Comparison of ENCODE assay signal across 8 mouse cellular contexts in genomic region chr16:96620402-96620801, GRCm38 (mm10).
DNase-seq lines count a peak whose midpoint lies in the region; ATAC-seq lines count a peak whose summit lies in the region.
"Had no signal": no experiment of that assay in that cellular context is flagged by ENCODE, and none has a peak within 500 bp of the region (broad histone marks: within the 10 kb centered on the region; RNA-seq: fewer than 3 reads in every experiment).

No protein-coding gene starts in this region.

- H3K27ac ChIP-seq in midbrain, embryonic 14.5 days (replicated peaks; ENCODE audit: low read depth, low read length) = 0 out of 2 replicates have a peak overlapping the region, but pooled peaks have one; percentile 10
- no peak overlapping the region for H3K27ac ChIP-seq in midbrain, embryonic 10.5 days (replicated peaks)
- H3K27ac ChIP-seq in forebrain, embryonic 16.5 days (ENCODE audit: low read length) = peak overlapping the region; percentile 55
- H3K27ac ChIP-seq: liver, embryonic 15.5 days had no signal

- WGBS in midbrain, embryonic 14.5 days = 73% methylated on average over 5 of the region's 5 CpGs
- 94% methylated on average over 5 of the region's 5 CpGs for WGBS in midbrain, embryonic 10.5 days
- 21% methylated on average over 5 of the region's 5 CpGs for WGBS in forebrain, embryonic 16.5 days

- H3K4me2 ChIP-seq in midbrain, embryonic 14.5 days (ENCODE audit: low read length) = no peak overlapping the region
- H3K4me2 ChIP-seq in forebrain, embryonic 16.5 days (ENCODE audit: low read length) = no peak overlapping the region
- H3K4me2 ChIP-seq: liver, embryonic 15.5 days had no signal

- H3K4me3 ChIP-seq in midbrain, embryonic 14.5 days (replicated peaks; ENCODE audit: low read depth, low read length) = no peak overlapping the region
- H3K4me3 ChIP-seq in midbrain, embryonic 10.5 days = no peak overlapping the region
- H3K4me3 ChIP-seq in forebrain, embryonic 16.5 days (replicated peaks; ENCODE audit: low read length) = no peak overlapping the region
- H3K4me3 ChIP-seq: liver, embryonic 15.5 days had no signal

- peaks cover 14% of the 10 kb centered on the region for H3K4me1 ChIP-seq in midbrain, embryonic 14.5 days (ENCODE audit: control insufficient read depth, insufficient read depth, low read length)
- H3K4me1 ChIP-seq in midbrain, embryonic 10.5 days = peaks cover 7% of the 10 kb centered on the region
- H3K4me1 ChIP-seq in forebrain, embryonic 16.5 days (replicated peaks; ENCODE audit: control insufficient read depth, insufficient read depth, low read length) = peaks cover 41% of the 10 kb centered on the region
- H3K4me1 ChIP-seq: liver, embryonic 15.5 days had no signal

- H3K36me3 ChIP-seq in midbrain, embryonic 14.5 days (ENCODE audit: control insufficient read depth, insufficient read depth, low read length) = peaks cover 26% of the 10 kb centered on the region
- H3K36me3 ChIP-seq in midbrain, embryonic 10.5 days = no peaks in the 10 kb centered on the region
- H3K36me3 ChIP-seq in forebrain, embryonic 16.5 days (ENCODE audit: control insufficient read depth, insufficient read depth) = no peaks in the 10 kb centered on the region
- H3K36me3 ChIP-seq: liver, embryonic 15.5 days had no signal

- DNase-seq in midbrain, embryonic 14.5 days = peak; percentile 63
- no peak for DNase-seq in midbrain, embryonic 10.5 days (ENCODE audit: low spot score)
- peak; percentile 61 to 78 for DNase-seq in layer of hippocampus, adult 18-20 months (ENCODE audit: low spot score in 2 of 2)
- DNase-seq in right cerebral cortex, postnatal 36 days (ENCODE audit: low spot score in 2 of 2) = peak; percentile 33 to 58
- DNase-seq in thymus, postnatal 36 days = no peak
- no peak for DNase-seq in natural killer cell, adult 2 months (ENCODE audit: low spot score in 2 of 2)

- ATAC-seq in midbrain, embryonic 14.5 days (ENCODE audit: low FRiP score, low TSS enrichment) = no peak
- peak; percentile 92 for ATAC-seq in forebrain, embryonic 16.5 days

- no peaks in the 10 kb centered on the region for H3K27me3 ChIP-seq in midbrain, embryonic 14.5 days (ENCODE audit: control insufficient read depth, insufficient read depth, low read length)
- no peaks in the 10 kb centered on the region for H3K27me3 ChIP-seq in midbrain, embryonic 10.5 days (ENCODE audit: low read depth, poor library complexity, severe bottlenecking)
- H3K27me3 ChIP-seq in forebrain, embryonic 16.5 days (replicated peaks; ENCODE audit: control insufficient read depth, insufficient read depth, low read length) = no peaks in the 10 kb centered on the region
- H3K27me3 ChIP-seq: liver, embryonic 15.5 days had no signal

- H3K9me3 ChIP-seq in midbrain, embryonic 14.5 days (ENCODE audit: control insufficient read depth, low read length) = no peaks in the 10 kb centered on the region
- H3K9me3 ChIP-seq in midbrain, embryonic 10.5 days (replicated peaks) = no peaks in the 10 kb centered on the region
- no peaks in the 10 kb centered on the region for H3K9me3 ChIP-seq in forebrain, embryonic 16.5 days (ENCODE audit: control insufficient read depth, low read length)
- H3K9me3 ChIP-seq: liver, embryonic 15.5 days had no signal

- H3K9ac ChIP-seq in midbrain, embryonic 14.5 days (replicated peaks; ENCODE audit: low read length) = no peak overlapping the region
- H3K9ac ChIP-seq in forebrain, embryonic 16.5 days (replicated peaks; ENCODE audit: low read depth, low read length) = no peak overlapping the region
- H3K9ac ChIP-seq: liver, embryonic 15.5 days had no signal

Comparison
In these comparisons a context has a peak if more than half of its experiments do, and no peak if none do; other contexts are left out.
1. DNase-seq: peak in midbrain, embryonic 14.5 days (single experiment), layer of hippocampus, adult 18-20 months (2 of 2) and right cerebral cortex, postnatal 36 days (2 of 2); none in midbrain, embryonic 10.5 days (single experiment), thymus, postnatal 36 days (0 of 2) and natural killer cell, adult 2 months (0 of 2).